ENCODE assay signal across 9 mouse cellular contexts in genomic region chr7:27331541-27331851, GRCm38 (mm10). TPM values are rescaled to one million over a fixed set of nuclear protein-coding genes. Genes with fewer than 3 reads are reported as not detected.
DNase-seq lines count a peak whose midpoint lies in the region; ATAC-seq lines count a peak whose summit lies in the region.
"Had no signal": no experiment of that assay in that cellular context is flagged by ENCODE, and none has a peak within 500 bp of the region (broad histone marks: within the 10 kb centered on the region; RNA-seq: fewer than 3 reads in every experiment).

No protein-coding gene starts in this region.

- peak overlapping the region; percentile 29; the same call in 1 of the 2 replicates for H3K4me3 ChIP-seq in neural tube, embryonic 11.5 days (ENCODE audit: low read depth, low read length)
- H3K4me3 ChIP-seq in limb, embryonic 10.5 days, result peak overlapping the region; percentile 52; the same call in 1 of the 2 replicates
- no peak overlapping the region; the same call in 1 of the 2 replicates for H3K4me3 ChIP-seq in neural tube, embryonic 14.5 days (ENCODE audit: low read depth, low read length)

- no peak overlapping the region for H3K4me2 ChIP-seq in neural tube, embryonic 11.5 days (ENCODE audit: low read depth)
- H3K4me2 ChIP-seq in neural tube, embryonic 14.5 days (ENCODE audit: low read depth, low read length), result peak overlapping the region; percentile 52; the same call in 1 of the 2 replicates

- H3K27ac ChIP-seq in neural tube, embryonic 11.5 days (ENCODE audit: low read depth, low read length), result no peak overlapping the region
- H3K27ac ChIP-seq in limb, embryonic 10.5 days, result no peak overlapping the region
- no peak overlapping the region for H3K27ac ChIP-seq in neural tube, embryonic 14.5 days (ENCODE audit: low read depth, low read length)
- H3K27ac ChIP-seq: macrophage had no signal

- no peak for ATAC-seq in neural tube, embryonic 11.5 days (ENCODE audit: insufficient read depth, low FRiP score, low TSS enrichment)
- ATAC-seq in neural tube, embryonic 14.5 days (ENCODE audit: low read depth), result no peak

- WGBS in neural tube, embryonic 11.5 days, result 4% methylated on average over 8 of the region's 8 CpGs
- WGBS in limb, embryonic 10.5 days, result 1% methylated on average over 8 of the region's 8 CpGs
- WGBS in neural tube, embryonic 14.5 days, result 5% methylated on average over 8 of the region's 8 CpGs

- DNase-seq in neural tube, embryonic 11.5 days (ENCODE audit: low spot score), result no peak
- no peak for DNase-seq in neural tube, embryonic 10.5 days (ENCODE audit: extremely low spot score, low spot score)
- DNase-seq in gastrocnemius, postnatal 10 days, result peak; percentile 43
- no peak for DNase-seq in limb, embryonic 10.5 days (ENCODE audit: low spot score)
- DNase-seq in layer of hippocampus, adult 9-11 months, result no peak
- DNase-seq in cerebellum, postnatal 10 days, result no peak
- no peak for DNase-seq in retina, postnatal 1 day

- no peaks in the 10 kb centered on the region for H3K9me3 ChIP-seq in neural tube, embryonic 11.5 days (ENCODE audit: control insufficient read depth, low read length)
- no peaks in the 10 kb centered on the region for H3K9me3 ChIP-seq in limb, embryonic 10.5 days (replicated peaks)
- H3K9me3 ChIP-seq in neural tube, embryonic 14.5 days (ENCODE audit: control insufficient read depth, low read length), result no peaks in the 10 kb centered on the region

- no peak overlapping the region for H3K9ac ChIP-seq in neural tube, embryonic 11.5 days (ENCODE audit: low read length)
- H3K9ac ChIP-seq in neural tube, embryonic 14.5 days (replicated peaks; ENCODE audit: low read depth, low read length), result no peak overlapping the region

- peaks cover 9% of the 10 kb centered on the region for H3K4me1 ChIP-seq in neural tube, embryonic 11.5 days (ENCODE audit: control insufficient read depth, insufficient read depth, low read length)
- H3K4me1 ChIP-seq in limb, embryonic 10.5 days, result peaks cover 58% of the 10 kb centered on the region
- H3K4me1 ChIP-seq in neural tube, embryonic 14.5 days (ENCODE audit: control insufficient read depth, insufficient read depth, low read length), result peaks cover 16% of the 10 kb centered on the region; the same call in 1 of the 2 replicates

- H3K27me3 ChIP-seq in neural tube, embryonic 11.5 days (ENCODE audit: control insufficient read depth, insufficient read depth, low read length), result peaks cover 96% of the 10 kb centered on the region
- peaks cover 99% of the 10 kb centered on the region for H3K27me3 ChIP-seq in limb, embryonic 10.5 days (ENCODE audit: low read depth, poor library complexity, severe bottlenecking)
- peaks cover 78% of the 10 kb centered on the region for H3K27me3 ChIP-seq in neural tube, embryonic 14.5 days (ENCODE audit: control insufficient read depth, insufficient read depth, low read length)

- no peaks in the 10 kb centered on the region for H3K36me3 ChIP-seq in neural tube, embryonic 11.5 days (ENCODE audit: control insufficient read depth, insufficient read depth, low read length)
- 0 out of 2 replicates have a peak, but pooled peaks cover 2% of the 10 kb centered on the region for H3K36me3 ChIP-seq in limb, embryonic 10.5 days
- no peaks in the 10 kb centered on the region for H3K36me3 ChIP-seq in neural tube, embryonic 14.5 days (ENCODE audit: control insufficient read depth, insufficient read depth, low read length)

RNA-seq across cellular contexts. Expression of gene Ltbp4, which starts 6.0 kb away (rescaled TPM):
- 7.0 and 8.0 TPM in 2 replicates for polyA plus RNA-seq in neural tube, embryonic 11.5 days (2014; fragmentation: Nextera tagmentation; extraction: Ambion mirVana)
- 100 to 1,000 TPM; 131 to 165 TPM for total RNA-seq in gastrocnemius, postnatal 10 days (2021)
- 6.7 and 10.6 TPM in 2 replicates for polyA plus RNA-seq in limb, embryonic 10.5 days (2016; fragmentation: Nextera tagmentation; extraction: Ambion mirVana)
- polyA plus RNA-seq in neural tube, embryonic 14.5 days (2014; fragmentation: Nextera tagmentation; extraction: Ambion mirVana), result 5.8 and 11.5 TPM in 2 replicates
- polyA plus RNA-seq: macrophage had no signal

RNA-seq across cellular contexts. Expression of gene Shkbp1, which starts 24.3 kb away (rescaled TPM):
- 52.8 and 55.2 TPM in 2 replicates for polyA plus RNA-seq in neural tube, embryonic 11.5 days (2014; fragmentation: Nextera tagmentation; extraction: Ambion mirVana)
- 1 to 10 TPM; 6.1 to 8.1 TPM for total RNA-seq in gastrocnemius, postnatal 10 days (2021)
- 46.1 and 61.2 TPM in 2 replicates for polyA plus RNA-seq in limb, embryonic 10.5 days (2016; fragmentation: Nextera tagmentation; extraction: Ambion mirVana)
- 29.6 and 35.6 TPM in 2 replicates for polyA plus RNA-seq in neural tube, embryonic 14.5 days (2014; fragmentation: Nextera tagmentation; extraction: Ambion mirVana)

RNA-seq across cellular contexts. Expression of gene Gm20479, which starts 25.7 kb away (rescaled TPM):
- polyA plus RNA-seq in neural tube, embryonic 11.5 days (2014; fragmentation: Nextera tagmentation; extraction: Ambion mirVana), result not detected in 2 replicates
- not detected for total RNA-seq in gastrocnemius, postnatal 10 days (2021)
- polyA plus RNA-seq in limb, embryonic 10.5 days (2016; fragmentation: Nextera tagmentation; extraction: Ambion mirVana), result not detected in 2 replicates
- not detected in 2 replicates for polyA plus RNA-seq in neural tube, embryonic 14.5 days (2014; fragmentation: Nextera tagmentation; extraction: Ambion mirVana)
- polyA plus RNA-seq: macrophage had no signal
